Mouse (Mus musculus) natural killer cell, adult 2 months (primary cell): ENCODE results near the gene Card14.
"Not testable (repeated sequence)": the region's sequence is repeated elsewhere in the genome, so short reads cannot be mapped to it uniquely, and the experiment has no call there.

Source experiments
- DNase-seq, 2 experiments: peaks; one replicate each; pipeline ENCODE4 v3.0.0; 2022; ENCODE audit warnings: low spot score in 2 of 2

The Card14 gene

DNA sequence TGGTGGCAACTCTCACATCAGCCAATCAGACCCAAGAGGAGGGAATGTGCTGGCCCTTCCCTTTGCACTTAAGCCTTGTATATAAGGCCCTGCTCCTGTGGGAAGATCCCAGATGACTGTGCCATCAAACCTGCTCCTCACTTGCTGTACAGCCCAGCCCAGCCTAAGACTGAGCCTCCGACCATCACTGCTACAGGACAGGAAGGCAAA lies at the start of gene Card14:
Gene Card14 (plus strand): TSS at position 111 of the 210 bp plus-strand sequence.
- no peak for DNase-seq

DNA sequence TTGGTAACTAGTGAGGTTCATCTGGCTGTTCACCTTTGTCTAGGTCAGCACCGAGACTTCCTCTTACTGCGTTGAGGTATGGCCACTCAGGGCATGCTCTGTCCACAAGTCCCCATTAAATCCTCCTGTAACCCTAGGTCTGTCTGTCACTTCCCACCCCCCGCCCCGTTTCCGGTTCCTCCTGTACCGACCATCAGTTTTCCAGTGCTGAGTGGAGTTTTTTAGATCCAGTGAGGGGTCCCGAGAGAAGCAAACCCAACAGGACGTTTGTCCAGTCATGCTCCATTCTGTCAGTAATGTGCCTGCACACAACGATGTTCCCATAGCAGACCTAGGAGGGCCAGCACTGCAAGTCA lies 49.4 kb upstream of the Card14 start:
- no peak for DNase-seq

DNA sequence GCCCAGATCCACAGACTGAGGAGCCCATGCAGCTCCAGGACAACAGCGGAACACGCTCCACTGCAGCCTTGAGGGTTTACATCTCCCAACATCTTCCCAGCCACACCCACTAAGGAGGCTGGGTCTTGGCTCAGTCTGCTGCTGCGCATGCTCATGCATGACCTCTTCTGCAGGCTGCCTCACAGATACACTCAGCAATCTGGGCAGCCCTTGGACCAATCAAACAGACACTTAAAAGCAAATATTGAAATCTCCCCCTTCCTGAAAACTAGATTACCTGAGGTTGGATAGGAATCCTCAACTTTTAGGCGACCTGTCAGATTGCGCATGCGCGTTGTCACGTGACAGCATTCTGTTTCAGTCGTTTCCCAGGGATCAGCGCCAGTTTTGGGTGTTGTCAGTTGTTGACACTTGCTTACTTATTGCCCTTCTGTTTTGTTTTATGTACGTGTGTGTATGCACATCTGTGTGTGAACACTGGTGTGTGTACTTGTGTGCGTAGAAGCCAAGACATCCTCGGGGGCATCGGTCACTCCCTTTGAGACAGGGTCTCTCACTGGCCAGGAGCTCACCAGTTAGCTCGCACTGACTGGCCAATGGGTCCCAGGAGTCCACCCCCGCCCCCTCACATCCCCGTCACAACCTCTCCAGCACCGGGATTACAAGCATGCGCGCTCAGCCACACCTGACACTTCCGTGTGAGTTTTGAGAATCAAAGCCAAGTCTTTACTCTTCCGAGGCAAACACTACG lies 48.8 kb upstream of the Card14 start:
- peak; percentile 62 to 63 for DNase-seq

DNA sequence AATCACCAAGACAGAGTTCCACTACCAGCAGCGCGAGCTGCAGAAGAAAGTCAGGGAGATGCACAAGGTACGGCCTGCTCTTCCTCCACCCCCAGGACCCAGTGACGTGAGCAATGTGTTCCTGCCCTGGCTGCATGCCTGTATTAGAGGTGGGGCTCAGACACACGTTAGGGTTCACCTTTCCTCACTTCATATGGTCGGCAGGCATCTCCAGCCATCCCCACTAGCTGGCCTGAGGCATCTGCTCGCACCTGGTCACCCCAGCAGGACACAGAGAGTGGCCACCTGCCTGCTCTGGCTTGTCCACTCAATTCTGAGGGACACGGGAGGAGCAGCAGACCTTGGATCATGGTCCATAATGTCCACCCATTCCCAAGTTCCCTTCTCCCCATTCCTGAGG lies 47.6 kb upstream of the Card14 start:
- no peak for DNase-seq

DNA sequence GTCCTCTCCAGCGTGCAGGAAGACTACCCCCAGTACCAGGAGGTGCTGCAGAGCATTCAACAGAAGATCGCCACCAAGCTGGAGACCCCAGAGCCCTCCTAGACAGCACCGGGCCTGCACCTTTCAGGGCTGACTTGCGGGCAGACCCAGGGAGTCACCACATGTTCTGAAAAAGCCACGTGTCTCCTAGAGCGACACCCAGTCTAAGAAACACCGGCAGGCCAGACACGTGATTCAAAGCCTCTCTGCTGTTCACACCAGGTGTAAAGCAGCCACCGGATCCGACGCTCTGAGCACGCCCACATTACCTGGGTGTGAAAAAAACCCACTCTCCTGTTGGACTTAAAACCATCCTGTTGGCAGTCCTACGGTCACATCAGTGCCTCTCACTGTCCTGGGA lies 43.2 kb upstream of the Card14 start:
- no peak for DNase-seq

DNA sequence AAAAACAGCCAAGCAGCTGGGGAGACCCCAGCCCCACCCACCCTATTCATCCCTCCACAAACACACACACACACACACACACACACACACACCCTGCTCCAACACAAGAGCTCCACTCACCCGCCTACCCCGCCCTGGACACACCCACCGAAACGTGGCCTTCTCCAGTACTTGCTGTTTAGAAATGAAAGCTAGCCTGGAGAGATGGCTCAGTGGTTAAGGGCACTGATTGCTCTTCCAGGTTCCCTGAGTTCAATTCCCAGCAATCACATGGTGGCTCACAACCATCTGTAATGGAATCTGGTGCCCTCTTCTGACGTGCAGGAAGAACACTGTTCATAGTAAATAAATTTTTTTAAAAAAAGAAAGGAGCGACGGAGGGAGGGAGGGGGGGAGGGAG lies 41.8 kb upstream of the Card14 start:
- no peak for DNase-seq

DNA sequence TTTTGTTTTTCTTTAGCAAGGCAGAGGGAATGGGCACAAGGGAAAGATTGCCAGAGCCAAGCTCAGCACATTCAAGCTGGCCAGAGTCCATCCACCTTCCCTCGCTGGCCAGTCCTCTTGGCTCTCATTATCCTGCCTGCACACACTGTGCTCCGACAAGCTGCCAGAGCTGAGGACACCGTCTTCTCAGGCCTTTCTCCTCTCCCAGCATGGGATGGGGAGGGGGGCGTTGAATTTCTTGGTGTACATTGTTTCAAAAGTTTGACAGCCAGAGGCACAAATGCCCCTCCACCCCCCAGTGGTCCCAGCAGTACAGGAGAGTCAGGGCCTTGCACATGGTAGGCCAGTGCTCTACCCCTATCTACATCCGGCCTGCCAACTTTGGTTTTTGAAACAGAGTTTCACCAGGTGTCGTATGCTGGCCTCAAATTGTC lies 40.3 kb upstream of the Card14 start:
- DNase-seq = no peak

DNA sequence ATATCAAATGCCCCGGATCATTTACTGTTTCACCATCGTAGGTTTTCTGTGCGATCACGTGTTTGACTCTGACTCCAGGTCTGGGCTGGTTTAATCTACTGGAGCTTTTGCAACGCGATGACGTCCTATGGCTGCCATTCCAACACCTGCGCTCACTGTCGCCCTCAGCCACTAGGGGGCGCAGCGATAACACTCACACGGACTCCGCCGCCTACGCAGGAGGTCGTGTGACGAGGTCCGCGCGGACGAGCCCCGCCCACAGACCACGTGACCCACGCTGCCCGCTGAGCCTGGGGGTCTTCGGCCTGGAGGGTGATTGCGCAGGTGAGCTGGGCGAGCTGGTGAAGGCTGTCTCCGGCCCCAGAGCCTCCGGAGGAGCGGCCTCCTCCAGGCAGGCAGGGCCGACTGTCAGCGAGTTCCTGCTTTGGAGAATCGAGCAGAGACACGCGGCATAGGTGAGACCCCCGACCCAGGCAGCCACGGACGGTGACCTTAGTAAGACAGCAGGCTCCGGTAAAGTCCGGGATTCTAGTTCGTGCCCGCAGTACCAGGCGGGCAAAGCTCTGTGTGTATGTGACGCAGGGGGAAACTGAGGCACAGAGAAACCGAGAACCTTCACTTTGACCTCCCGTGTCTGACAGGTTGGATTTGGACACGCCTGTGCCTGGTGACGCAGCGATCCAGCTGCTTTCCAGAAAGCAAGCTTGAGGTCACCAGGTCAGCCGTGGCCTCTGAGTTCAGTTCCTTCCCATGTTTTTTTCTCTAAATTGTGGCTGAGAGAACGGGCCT lies 39.6 kb upstream of the Card14 start, which contains the start of gene Gaa:
Gene Gaa (plus strand): TSS at position 120 of the 789 bp plus-strand sequence.
- DNase-seq = peak; percentile 94 to 96

DNA sequence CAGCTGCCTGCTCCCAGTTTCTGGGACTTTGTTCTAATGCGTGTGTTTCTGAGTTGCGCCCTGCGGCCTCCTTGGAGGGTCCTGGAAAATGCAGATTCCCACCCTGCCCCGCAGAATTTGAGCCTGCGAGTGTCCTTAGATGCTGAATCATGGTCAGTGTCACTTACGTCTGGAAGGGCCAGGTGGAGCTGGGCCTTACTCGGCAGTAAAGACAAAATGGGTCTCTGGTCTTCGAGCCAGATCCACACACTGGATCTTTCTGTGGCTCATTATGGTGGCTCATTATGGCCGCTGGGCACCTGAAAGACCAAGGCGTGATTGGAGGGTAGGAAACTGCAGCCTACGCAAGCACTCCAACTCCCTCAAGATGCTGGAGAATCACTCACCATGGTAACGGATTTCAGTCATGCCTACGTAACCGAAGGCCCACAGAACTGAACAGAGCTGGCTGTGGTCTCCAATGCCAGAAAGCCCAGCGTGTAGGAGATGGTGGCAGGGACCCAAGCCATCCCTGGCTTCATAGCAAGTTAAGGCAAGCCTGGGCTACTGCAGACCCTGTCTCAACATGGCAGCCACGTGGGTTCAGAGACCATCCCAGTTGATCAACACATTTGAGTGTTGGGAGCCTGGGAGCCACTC lies 38.9 kb upstream of the Card14 start:
- DNase-seq = no peak

DNA sequence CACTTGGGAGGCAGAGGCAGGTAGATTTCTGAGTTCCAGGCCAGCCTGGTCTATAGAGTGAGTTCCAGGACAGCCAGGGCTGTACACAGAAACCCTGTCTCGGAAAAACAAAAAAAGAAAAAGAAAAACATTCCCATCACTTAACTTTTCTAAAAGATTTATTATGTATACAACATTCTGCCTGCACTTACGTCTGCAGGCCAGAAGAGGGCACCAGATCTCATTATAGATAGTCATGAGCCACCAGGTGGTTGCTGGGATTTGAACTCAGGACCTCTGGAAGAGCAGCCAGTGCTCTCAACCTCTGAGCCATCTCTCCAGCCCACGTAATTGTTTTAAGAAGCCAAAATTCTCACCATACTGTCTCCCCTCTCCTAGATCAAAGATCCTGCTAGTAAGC lies 35.1 kb upstream of the Card14 start:
- DNase-seq = not testable (repeated sequence)

DNA sequence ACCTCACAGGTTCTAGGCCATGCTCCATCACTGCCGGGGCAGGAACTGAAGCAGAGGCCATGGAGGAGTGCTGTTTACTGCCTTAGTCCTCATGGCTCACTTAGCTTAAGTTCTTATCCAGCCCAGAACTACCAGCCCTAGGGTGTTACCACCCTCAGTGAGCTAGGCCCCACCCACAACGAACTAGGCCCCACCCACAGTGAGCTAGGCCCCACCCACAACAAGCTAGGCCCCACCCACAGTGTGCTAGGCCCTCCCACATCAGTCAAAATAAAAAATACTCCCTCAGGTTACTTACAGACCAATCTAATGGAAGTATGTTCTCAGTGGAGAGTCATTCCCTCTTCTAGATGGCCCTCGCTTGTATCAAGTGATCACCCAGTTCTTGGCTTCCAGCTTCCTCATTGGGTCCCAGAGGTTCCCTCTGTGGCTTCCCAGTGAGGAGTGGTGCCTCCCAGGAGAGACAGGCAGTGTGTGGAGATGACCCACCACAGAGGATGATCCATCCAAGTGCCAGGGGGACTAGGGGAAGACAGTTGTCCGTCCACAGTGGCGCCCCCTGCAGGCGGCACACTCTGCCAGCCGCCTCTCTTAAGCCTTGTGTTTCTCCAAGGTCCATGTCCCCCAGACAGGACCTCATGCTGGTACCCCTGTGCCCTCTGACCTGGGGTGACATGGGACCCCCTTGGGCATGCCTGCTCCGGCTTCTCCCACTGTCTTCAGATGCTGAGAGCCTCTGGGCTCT lies 34.2 kb upstream of the Card14 start:
- peak in 1 of 2 experiments; percentile 24 for DNase-seq

DNA sequence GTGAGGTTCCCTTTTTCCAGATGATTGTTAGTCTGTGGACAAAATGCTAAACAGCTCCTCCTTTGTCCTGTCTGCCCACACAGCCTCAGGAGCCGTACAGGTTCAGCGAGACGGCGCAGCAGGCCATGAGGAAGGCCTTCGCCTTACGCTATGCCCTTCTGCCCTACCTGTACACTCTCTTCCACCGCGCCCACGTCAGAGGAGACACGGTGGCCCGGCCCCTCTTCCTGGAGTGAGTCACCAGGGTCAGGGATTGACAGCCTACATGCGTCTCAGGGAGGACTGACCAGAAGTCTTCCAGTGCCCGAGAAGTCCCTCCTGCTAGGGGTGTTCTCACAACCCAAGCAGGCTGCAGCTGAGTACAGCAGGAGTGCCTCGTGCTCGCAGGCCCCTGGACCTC lies 26.5 kb upstream of the Card14 start:
- no peak for DNase-seq

DNA sequence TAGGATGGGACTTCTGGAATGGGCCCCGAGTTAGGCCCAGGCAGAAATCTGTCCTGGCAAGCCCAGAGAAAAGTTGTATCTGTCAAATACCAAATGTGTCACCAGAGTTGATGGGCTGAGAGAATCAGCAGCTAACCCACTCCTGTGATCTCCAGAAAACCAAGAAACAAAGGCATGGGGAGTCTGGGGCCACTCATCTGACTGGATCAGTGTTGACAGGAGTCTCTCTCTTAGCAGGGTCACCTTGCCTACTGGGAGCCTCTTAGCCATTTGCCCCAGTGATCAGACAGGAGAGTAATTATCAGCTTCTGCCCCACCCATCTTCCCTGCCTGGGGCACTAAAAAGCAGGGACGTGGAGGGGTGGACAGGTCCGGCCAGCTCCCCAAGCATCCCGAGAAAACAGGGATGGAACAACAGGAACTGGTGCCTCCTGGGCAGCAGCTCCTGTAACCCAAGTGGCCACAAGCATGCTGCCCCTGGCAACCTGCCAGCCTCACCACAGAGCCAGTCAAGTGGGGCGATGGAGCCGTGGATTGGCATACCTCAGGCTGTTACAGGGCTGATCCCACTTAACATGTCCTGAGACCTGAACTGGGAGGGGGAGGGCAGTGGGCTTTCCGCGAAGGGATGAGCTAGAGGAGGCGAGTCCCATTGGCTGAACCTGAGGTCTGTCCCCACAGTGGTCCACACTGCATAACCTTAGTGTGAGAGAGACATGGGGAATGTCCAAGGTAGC lies 21.6 kb upstream of the Card14 start:
- DNase-seq = no peak

DNA sequence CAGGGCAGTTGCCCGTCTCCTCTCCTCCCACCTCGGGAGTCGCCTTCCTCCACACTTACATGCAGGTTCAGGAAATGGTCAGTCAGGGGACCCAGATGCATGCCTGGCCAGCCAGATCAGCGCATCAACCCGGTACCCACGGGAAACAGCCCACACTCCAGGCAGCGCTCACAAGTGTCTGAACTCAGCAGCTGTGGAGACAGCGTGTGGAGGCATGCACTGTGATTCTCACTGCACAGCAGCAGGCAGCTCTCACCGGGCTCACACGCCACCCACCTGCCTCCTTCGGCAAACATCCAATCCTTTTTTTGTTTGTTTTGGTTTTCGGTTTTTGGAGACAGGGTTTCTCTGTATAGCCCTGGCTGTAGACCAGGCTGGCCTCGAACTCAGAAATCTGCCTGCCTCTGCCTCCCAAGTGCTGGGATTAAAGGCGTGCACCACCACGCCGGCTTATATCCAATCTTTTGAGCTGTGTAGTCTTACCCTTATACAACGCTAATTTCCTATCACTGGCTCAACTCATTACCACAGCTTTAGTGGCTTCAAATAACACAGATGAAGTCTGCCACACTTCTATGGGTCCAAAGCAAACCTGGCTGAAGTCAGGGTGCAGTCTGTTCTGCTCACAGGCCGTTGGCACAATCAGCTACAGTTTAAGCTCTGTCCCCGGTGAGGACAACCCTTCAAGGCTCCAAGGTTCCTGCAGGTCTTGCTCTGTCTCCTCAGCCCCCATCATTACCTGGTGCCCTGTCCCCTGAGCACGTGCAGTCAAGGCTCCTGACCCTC lies 20.2 kb upstream of the Card14 start:
- no peak for DNase-seq

DNA sequence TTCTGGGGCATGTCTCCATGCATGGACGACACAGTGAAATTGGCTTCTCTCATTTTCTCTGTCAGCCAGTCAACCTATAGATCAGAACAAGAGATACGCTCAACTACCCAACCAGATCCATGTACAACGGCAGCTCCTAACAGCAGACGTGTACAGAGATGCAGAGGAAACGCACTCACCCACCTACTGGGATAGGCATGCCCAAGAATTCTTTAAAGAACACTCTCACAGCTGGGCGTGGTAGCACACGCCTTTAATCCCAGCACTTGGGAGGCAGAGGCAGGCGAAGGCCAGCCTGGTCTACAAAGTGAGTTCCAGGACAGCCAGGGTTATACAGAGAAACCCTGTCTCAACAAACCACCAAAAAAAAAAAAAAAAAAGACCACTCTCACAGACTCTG lies 14.7 kb upstream of the Card14 start:
- DNase-seq = not testable (repeated sequence)

DNA sequence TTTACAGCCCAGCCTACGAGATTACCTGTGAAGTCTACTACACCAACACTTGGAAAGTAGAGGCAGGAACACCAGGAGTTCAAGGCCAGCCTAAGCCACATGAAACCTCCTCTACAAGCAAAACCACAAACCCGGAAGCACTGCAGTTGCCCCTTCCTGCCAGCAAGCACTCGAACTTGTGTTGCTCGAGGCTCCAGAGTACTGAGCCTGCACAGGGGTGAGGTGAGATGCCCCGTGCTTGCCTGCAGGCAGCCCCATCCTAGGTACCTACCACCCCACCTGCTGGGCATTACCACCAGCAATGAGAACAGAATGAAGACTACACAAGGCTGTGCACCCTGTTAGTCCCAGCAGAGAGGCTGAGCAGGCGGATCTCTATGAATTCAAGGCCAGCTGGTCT lies 9.6 kb upstream of the Card14 start:
- peak; percentile 24 to 29 for DNase-seq

DNA sequence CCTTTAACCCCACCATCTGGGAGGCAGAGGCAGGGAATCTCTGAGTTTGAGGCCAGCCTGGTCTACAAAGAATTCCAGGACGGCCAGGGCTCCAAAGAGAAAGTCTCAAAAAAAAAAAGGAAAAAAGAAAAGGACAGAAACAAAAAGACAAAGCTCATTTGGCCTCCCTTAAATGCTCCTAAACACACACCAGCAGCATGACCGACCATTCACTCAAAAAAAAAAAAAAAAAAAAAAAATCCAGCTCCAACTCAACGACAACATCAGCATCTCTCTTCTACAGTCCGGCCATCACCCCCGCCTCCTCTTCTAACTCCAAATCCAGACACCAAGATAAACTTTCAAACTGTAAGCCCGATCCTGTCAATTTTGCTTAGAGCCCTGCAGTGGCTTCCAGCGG lies 8.7 kb upstream of the Card14 start:
- DNase-seq = no peak

DNA sequence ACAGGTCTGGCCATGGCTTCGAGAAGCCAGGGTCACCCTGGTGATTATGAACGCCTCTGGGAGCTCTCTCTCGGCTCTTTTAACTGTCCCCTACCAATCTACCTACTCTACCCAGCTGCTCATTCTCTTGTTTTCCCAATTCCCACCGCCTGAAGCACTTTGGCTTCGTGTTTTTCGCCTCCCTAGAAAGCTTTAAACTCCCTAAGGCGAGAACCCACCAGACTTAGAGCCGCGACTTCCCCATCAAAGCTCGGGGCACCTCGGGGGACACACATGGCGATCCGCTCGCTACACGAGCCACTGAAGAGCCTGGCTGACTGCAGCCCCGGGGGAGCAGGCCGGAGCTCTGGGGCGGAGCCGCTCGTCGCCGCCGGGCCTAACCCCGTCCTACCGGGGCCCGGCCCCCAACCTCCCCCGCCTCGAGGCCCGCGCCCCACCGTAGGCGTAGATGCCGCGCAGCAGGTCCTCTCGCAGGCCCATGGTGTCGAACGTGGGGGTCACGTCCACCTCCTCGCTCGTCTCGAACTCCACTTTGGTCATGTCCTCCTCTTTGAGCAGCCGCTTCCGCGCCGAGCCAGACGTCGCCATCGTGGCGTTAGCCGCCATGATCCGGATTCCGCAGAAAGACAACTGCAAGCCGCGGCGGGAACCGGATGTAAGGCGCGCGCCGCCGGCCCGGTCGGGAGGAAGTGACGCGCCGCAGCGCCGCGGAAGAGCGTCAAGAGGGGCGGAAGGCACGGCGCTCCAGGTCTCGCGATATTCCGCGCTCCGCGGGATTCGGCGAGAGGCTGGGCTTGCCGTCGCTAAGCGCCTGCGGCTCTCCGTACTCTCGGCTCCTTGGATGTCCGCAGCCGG lies 8.0 kb upstream of the Card14 start, which contains the start of gene Eif4a3:
Gene Eif4a3 (minus strand): TSS at position 699 of the 855 bp plus-strand sequence.
- peak; percentile 93 to 95 for DNase-seq

DNA sequence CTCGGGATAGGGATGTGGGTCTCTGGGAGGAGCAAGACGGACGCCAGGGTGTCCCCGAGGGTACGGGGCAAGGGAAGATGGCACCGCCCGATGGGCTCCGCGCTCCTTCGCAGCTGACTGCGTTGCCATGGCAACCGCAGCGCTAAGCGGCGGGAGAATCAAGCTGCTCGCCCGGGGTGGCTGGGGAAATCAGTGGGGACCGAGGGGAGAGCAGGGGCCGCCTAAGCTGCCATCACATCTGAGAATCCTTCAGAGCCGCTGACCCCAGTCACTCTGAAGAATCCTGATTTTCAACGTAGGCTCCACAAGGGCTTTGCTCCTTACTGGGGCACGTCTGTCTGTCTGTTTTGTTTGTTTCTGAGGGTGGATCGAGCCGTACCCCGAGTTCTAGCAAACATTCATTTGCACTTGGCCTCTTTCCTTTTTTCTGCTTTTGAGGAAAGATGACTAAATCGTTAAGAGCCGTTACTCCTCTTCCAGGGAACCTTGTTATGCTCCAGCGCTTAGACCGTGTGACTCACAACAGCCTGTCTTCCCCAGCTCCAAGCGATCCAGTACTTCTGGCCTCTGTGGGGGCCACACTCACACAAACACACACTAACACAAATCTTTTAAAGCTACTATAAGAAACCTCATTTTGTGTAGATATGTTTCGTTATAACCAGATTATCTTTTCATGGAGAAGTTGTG lies 7.2 kb upstream of the Card14 start:
- DNase-seq = no peak
